Mouse (Mus musculus) heart, embryonic 16.5 days (tissue): ENCODE measurements around the gene Prelid1. TPM values are rescaled to one million over a fixed set of nuclear protein-coding genes. Genes with fewer than 3 reads are reported as not detected.

Source experiments
- ATAC-seq: fragments of 200-750 bp; cut with Nextera tagmentation; replicated peaks from 2 replicates; pipeline ENCODE4 v1.8.0; 2017; ENCODE audit warnings: moderate number of reproducible peaks; ENCODE audit not compliant: insufficient read depth, low FRiP score; ENCODE audit errors: extremely low read depth
- H3K27ac ChIP-seq: fragments of 300-500 bp; sonication (generic); 2 replicates; pipeline ENCODE4 v1.5.1; 2014; ENCODE audit warnings: mild to moderate bottlenecking, low read length, control low read depth, moderate library complexity
- H3K27me3 ChIP-seq: fragments of 300-500 bp; sonication (generic); 2 replicates; pipeline ENCODE4 v1.6.1; 2014; ENCODE audit warnings: low read length, mixed read lengths; ENCODE audit not compliant: control insufficient read depth, insufficient read depth
- H3K36me3 ChIP-seq: fragments of 300-500 bp; sonication (generic); 2 replicates; pipeline ENCODE4 v1.6.1; 2014; ENCODE audit not compliant: control insufficient read depth, insufficient read depth
- H3K4me1 ChIP-seq: fragments of 300-500 bp; sonication (generic); 2 replicates; pipeline ENCODE4 v1.6.1; 2014; ENCODE audit warnings: low read length, mixed read lengths; ENCODE audit not compliant: control insufficient read depth, insufficient read depth
- H3K4me2 ChIP-seq: fragments of 300-500 bp; sonication (generic); 2 replicates; pipeline ENCODE4 v1.6.1; 2014; ENCODE audit warnings: low read depth, mild to moderate bottlenecking, control low read depth, low read length
- H3K4me3 ChIP-seq: fragments of 300-500 bp; sonication (generic); 2 replicates; pipeline ENCODE4 v1.5.1; 2014; ENCODE audit warnings: mild to moderate bottlenecking, control low read depth, low read length
- H3K9ac ChIP-seq: fragments of 300-500 bp; sonication (generic); 2 replicates; pipeline ENCODE4 v1.6.1; 2014; ENCODE audit warnings: low read length, control low read depth
- H3K9me3 ChIP-seq: fragments of 300-500 bp; sonication (generic); replicated peaks from 2 replicates; pipeline ENCODE4 v1.6.1; 2016; ENCODE audit warnings: low read length; ENCODE audit not compliant: control insufficient read depth
- WGBS: fragments of 180-500 bp; shearing (Covaris S2); extraction: QIAGEN DNeasy Blood & Tissue Kit; methylation state at CpG from one replicate; pipeline ENCODE4 v1.1.7; 2014; 5-methylcytosine and 5-hydroxymethylcytosine counted together
- polyA plus RNA-seq: library from polyadenylated mRNA; unstranded; fragments of >200 nt; fragmentation: Nextera tagmentation; extraction: Ambion mirVana; gene quantifications from 2 replicates; pipeline ENCODE4 v1.2.1, GENCODE M21; 2015

The Prelid1 gene
- polyA plus RNA-seq: 339 and 346 TPM in 2 replicates

GRCm38 (mm10) chr13:55319931-55320533 lies at the start of gene Prelid1:
Gene Prelid1 (plus strand): TSS chr13:55320500.
- Histone ChIP-seq H3K4me2 (peak within 1 kb of the TSS; percentile 79), H3K27me3 (no peaks in the 10 kb centered on the region), H3K36me3 (peaks cover 27% of the 10 kb centered on the region), H3K4me1 (peaks cover 24% of the 10 kb centered on the region), H3K9me3 (no peaks in the 10 kb centered on the region), H3K27ac (no peak within 1 kb of the TSS), H3K4me3 (peak within 1 kb of the TSS; percentile 76), H3K9ac (peak within 1 kb of the TSS; percentile 88)
- no peak for ATAC-seq
- 52% methylated on average over 4 of the region's 4 CpGs for WGBS

GRCm38 (mm10) chr13:55277203-55277602 lies 43.1 kb upstream of the Prelid1 start:
- Histone ChIP-seq H3K9me3 (no peaks in the 10 kb centered on the region), H3K4me2 (no peak overlapping the region), H3K27ac (no peak overlapping the region), H3K4me1 (no peaks in the 10 kb centered on the region), H3K4me3 (no peak overlapping the region), H3K9ac (no peak overlapping the region), H3K27me3 (no peaks in the 10 kb centered on the region), H3K36me3 (peaks cover 42% of the 10 kb centered on the region)
- 89% methylated on average over 5 of the region's 5 CpGs for WGBS
- ATAC-seq: no peak

GRCm38 (mm10) chr13:55277646-55278045 lies 42.7 kb upstream of the Prelid1 start:
- Histone ChIP-seq H3K9me3 (no peaks in the 10 kb centered on the region), H3K4me1 (no peaks in the 10 kb centered on the region), H3K4me3 (no peak overlapping the region), H3K36me3 (peaks cover 45% of the 10 kb centered on the region), H3K9ac (no peak overlapping the region), H3K27me3 (no peaks in the 10 kb centered on the region), H3K4me2 (no peak overlapping the region), H3K27ac (no peak overlapping the region)
- WGBS: 78% methylated on average over 5 of the region's 5 CpGs
- ATAC-seq: no peak

DNA sequence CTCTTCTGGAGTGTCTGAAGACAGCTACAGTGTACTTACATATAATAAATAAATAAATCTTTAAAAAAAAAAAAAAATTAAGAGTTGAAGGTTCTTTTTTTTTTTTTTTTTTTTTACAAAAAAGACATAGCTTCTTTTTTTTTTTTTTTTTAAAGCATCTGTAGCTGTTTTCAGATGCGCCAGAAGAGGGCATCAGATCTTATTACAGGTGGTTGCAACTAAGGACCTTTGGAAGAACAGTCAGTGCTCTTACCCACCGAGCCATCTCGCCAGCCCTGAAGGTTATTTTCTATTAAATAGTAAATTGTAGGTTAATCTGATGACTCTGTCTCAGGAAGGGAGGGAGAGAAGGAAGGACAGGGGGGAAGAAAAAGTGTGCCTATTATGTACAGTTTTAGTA lies 31.4 kb upstream of the Prelid1 start:
- Histone ChIP-seq H3K27ac (no peak overlapping the region), H3K27me3 (no peaks in the 10 kb centered on the region), H3K4me1 (no peaks in the 10 kb centered on the region), H3K9me3 (no peaks in the 10 kb centered on the region), H3K4me3 (no peak overlapping the region), H3K9ac (no peak overlapping the region), H3K4me2 (no peak overlapping the region), H3K36me3 (peaks cover 54% of the 10 kb centered on the region)
- ATAC-seq: no peak
- 79% methylated on average over 3 of the region's 3 CpGs for WGBS

DNA sequence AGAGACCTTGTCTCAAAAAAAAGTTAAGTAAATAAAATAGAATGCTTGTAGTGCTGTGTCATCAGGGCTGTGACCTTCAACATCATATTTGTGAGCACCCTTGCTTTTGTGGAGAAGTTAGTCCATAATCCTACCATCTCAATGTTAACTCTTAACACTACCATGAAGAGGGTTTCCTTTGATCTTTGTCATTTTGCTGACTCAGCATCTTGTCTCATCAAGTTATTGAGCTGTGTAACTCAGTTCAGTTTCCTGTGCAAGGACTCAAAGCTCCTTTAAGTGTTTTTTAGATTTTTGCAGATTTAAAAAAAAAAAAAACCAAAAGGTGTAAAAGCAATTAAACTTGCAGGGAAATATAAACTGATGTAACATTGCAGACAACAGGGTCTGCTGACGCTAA lies 23.5 kb upstream of the Prelid1 start:
- WGBS: 91% methylated on average over 1 of the region's 1 CpGs
- ATAC-seq: no peak
- Histone ChIP-seq H3K9ac (no peak overlapping the region), H3K4me3 (no peak overlapping the region), H3K4me1 (no peaks in the 10 kb centered on the region), H3K9me3 (no peaks in the 10 kb centered on the region), H3K27me3 (no peaks in the 10 kb centered on the region), H3K27ac (no peak overlapping the region), H3K36me3 (peaks cover 52% of the 10 kb centered on the region), H3K4me2 (no peak overlapping the region)

DNA sequence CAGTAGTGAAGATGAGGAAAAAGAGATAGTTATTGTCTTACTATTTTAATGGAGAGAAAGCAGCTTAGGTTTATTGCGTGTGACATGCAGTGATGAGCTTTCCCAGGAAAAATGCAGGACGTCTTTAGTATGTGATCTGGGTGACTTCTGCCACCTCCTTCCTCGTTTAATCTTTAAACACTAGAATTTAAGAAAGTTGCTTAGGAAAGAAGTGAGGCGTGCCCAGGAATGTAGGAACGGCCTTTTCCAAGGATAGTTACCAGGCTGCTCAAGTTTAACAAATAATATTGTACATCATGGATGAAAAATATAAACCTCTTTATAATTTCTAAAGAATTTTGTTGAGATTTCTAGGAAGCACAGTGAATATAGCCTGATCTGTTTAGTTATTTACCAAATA lies 19.4 kb upstream of the Prelid1 start:
- no peaks in the 10 kb centered on the region for H3K9me3 ChIP-seq
- no peaks in the 10 kb centered on the region for H3K4me1 ChIP-seq
- H3K4me3 ChIP-seq: no peak overlapping the region
- ATAC-seq: no peak
- no peak overlapping the region for H3K9ac ChIP-seq
- H3K36me3 ChIP-seq: peaks cover 55% of the 10 kb centered on the region
- no peak overlapping the region for H3K4me2 ChIP-seq
- 83% methylated on average over 5 of the region's 5 CpGs for WGBS
- H3K27me3 ChIP-seq: no peaks in the 10 kb centered on the region
- no peak overlapping the region for H3K27ac ChIP-seq

DNA sequence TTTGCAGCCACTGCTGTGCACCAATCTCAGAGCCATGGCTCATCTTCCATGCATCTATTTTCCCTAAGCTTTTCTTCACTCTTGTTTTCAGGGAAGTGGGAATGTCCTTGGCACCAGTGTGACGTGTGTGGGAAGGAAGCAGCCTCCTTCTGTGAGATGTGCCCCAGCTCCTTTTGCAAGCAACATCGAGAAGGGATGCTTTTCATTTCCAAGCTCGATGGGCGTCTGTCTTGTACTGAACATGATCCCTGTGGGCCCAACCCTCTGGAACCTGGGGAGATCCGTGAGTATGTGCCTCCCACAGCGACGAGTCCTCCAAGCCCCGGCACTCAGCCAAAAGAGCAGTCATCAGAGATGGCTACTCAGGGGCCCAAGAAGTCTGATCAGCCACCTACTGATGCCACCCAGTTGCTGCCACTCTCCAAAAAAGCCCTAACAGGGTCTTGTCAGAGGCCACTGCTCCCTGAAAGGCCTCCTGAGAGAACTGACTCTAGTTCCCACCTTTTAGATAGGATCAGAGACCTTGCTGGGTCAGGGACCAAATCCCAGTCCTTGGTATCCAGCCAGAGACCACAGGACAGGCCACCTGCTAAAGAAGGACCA lies 8.2 kb upstream of the Prelid1 start:
- Histone ChIP-seq H3K4me2 (no peak overlapping the region), H3K27me3 (no peaks in the 10 kb centered on the region), H3K36me3 (peaks cover 73% of the 10 kb centered on the region), H3K27ac (no peak overlapping the region), H3K4me1 (no peaks in the 10 kb centered on the region), H3K4me3 (no peak overlapping the region), H3K9me3 (no peaks in the 10 kb centered on the region), H3K9ac (no peak overlapping the region)
- WGBS: 89% methylated on average over 8 of the region's 8 CpGs
- ATAC-seq: no peak

GRCm38 (mm10) chr13:55313051-55313450 lies 7.2 kb upstream of the Prelid1 start:
- H3K36me3 ChIP-seq: peaks cover 67% of the 10 kb centered on the region
- WGBS: 81% methylated on average over 9 of the region's 9 CpGs
- no peaks in the 10 kb centered on the region for H3K9me3 ChIP-seq
- ATAC-seq: no peak
- no peak overlapping the region for H3K4me2 ChIP-seq
- H3K4me3 ChIP-seq: no peak overlapping the region
- no peaks in the 10 kb centered on the region for H3K27me3 ChIP-seq
- no peak overlapping the region for H3K9ac ChIP-seq
- no peak overlapping the region for H3K27ac ChIP-seq
- no peaks in the 10 kb centered on the region for H3K4me1 ChIP-seq

DNA sequence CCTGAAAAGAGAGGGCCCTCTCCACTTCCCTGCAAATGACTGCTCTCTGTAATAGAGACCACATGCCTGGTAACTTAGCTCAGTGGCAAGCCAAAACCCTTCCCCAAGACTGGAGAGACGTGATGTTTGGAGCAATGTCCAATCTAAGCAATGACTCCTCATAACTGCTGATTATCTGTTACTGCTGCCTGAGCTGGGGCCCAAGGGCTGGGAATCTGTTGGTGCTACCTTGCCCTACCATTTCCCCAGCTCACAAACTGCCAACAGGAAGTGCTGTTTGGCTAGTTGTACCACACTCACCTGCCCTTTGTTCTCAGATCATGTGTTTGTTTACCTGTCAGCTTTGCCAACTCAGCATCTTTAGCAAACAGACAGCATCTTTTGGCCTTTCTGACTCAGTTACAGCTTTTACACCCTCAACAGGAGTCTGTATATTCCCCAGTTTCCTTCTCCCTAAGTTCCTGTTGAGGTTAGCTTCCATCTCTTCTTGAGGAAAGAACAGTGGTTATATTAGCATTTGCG lies 5.3 kb upstream of the Prelid1 start:
- H3K4me1 ChIP-seq: no peaks in the 10 kb centered on the region
- no peak overlapping the region for H3K4me2 ChIP-seq
- WGBS: 82% methylated on average over 2 of the region's 2 CpGs
- no peak overlapping the region for H3K9ac ChIP-seq
- H3K4me3 ChIP-seq: no peak overlapping the region
- H3K36me3 ChIP-seq: peaks cover 62% of the 10 kb centered on the region
- no peaks in the 10 kb centered on the region for H3K27me3 ChIP-seq
- no peak for ATAC-seq
- no peak overlapping the region for H3K27ac ChIP-seq
- H3K9me3 ChIP-seq: no peaks in the 10 kb centered on the region
